13 mouse cellular contexts compared by ENCODE assay signal in the genomic region with DNA sequence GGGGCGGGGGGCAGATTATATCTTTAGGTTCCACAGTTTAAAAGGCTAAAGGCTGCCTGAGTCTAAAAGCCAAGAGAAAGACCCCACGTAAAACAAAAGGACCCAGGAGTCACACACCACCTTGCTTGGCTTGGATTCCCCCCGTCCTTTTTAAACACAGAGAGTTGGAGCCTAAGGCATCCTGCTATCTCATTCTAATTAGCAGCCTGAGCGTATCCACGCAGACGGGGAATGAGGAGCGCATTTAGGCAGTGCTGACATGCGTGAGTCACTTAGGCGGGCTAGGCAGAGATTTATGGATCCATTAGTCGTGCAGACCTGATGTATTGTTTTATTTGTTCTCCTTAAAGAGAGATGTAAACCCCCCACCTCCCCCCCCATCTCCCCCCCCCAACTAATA. TPM values are rescaled to one million over a fixed set of nuclear protein-coding genes. Genes with fewer than 3 reads are reported as not detected.
DNase-seq lines count a peak whose midpoint lies in the region; ATAC-seq lines count a peak whose summit lies in the region.
"Had no signal": no experiment of that assay in that cellular context is flagged by ENCODE, and none has a peak within 500 bp of the region (broad histone marks: within the 10 kb centered on the region; RNA-seq: fewer than 3 reads in every experiment).

No protein-coding gene starts in this region.

- 35% methylated on average over 10 of the region's 10 CpGs for WGBS in intestine, embryonic 16.5 days
- WGBS in intestine, embryonic 15.5 days = 27% methylated on average over 10 of the region's 10 CpGs
- WGBS in hindbrain, embryonic 13.5 days = 29% methylated on average over 10 of the region's 10 CpGs
- 55% methylated on average over 10 of the region's 10 CpGs for WGBS in midbrain, embryonic 13.5 days

- H3K4me2 ChIP-seq in intestine, embryonic 16.5 days (ENCODE audit: low read depth, low read length) = no peak overlapping the region
- no peak overlapping the region for H3K4me2 ChIP-seq in intestine, embryonic 15.5 days (replicated peaks)
- H3K4me2 ChIP-seq in hindbrain, embryonic 13.5 days = no peak overlapping the region
- H3K4me2 ChIP-seq in midbrain, embryonic 13.5 days (replicated peaks) = no peak overlapping the region

- H3K36me3 ChIP-seq in intestine, embryonic 16.5 days (ENCODE audit: control insufficient read depth, insufficient read depth, low read length) = no peaks in the 10 kb centered on the region
- no peaks in the 10 kb centered on the region for H3K36me3 ChIP-seq in intestine, embryonic 15.5 days
- H3K36me3 ChIP-seq in hindbrain, embryonic 13.5 days = no peaks in the 10 kb centered on the region
- no peaks in the 10 kb centered on the region for H3K36me3 ChIP-seq in midbrain, embryonic 13.5 days

- H3K9me3 ChIP-seq in intestine, embryonic 16.5 days (ENCODE audit: control insufficient read depth, low read length) = no peaks in the 10 kb centered on the region
- H3K9me3 ChIP-seq in intestine, embryonic 15.5 days = no peaks in the 10 kb centered on the region
- no peaks in the 10 kb centered on the region for H3K9me3 ChIP-seq in hindbrain, embryonic 13.5 days
- H3K9me3 ChIP-seq in midbrain, embryonic 13.5 days = no peaks in the 10 kb centered on the region

- H3K4me3 ChIP-seq in intestine, embryonic 16.5 days (ENCODE audit: low read length) = no peak overlapping the region
- no peak overlapping the region for H3K4me3 ChIP-seq in intestine, embryonic 15.5 days (replicated peaks)
- H3K4me3 ChIP-seq in hindbrain, embryonic 13.5 days = no peak overlapping the region
- H3K4me3 ChIP-seq in midbrain, embryonic 13.5 days (replicated peaks) = no peak overlapping the region
- H3K4me3 ChIP-seq: myocyte had no signal

- H3K27ac ChIP-seq in intestine, embryonic 16.5 days (ENCODE audit: low read length) = no peak overlapping the region
- no peak overlapping the region for H3K27ac ChIP-seq in intestine, embryonic 15.5 days
- peak overlapping the region; percentile 40; the same call in 1 of the 2 replicates for H3K27ac ChIP-seq in hindbrain, embryonic 13.5 days
- no peak overlapping the region for H3K27ac ChIP-seq in midbrain, embryonic 13.5 days

- H3K9ac ChIP-seq in intestine, embryonic 16.5 days (ENCODE audit: low read depth, low read length) = 0 out of 2 replicates have a peak overlapping the region, but pooled peaks have one; percentile 4
- no peak overlapping the region for H3K9ac ChIP-seq in intestine, embryonic 15.5 days
- H3K9ac ChIP-seq in hindbrain, embryonic 13.5 days = no peak overlapping the region
- no peak overlapping the region for H3K9ac ChIP-seq in midbrain, embryonic 13.5 days (replicated peaks)

- H3K4me1 ChIP-seq in intestine, embryonic 16.5 days (ENCODE audit: control insufficient read depth, insufficient read depth, low read length) = peaks cover 13% of the 10 kb centered on the region
- peaks cover 4% of the 10 kb centered on the region; the same call in 1 of the 2 replicates for H3K4me1 ChIP-seq in intestine, embryonic 15.5 days (replicated peaks)
- peaks cover 16% of the 10 kb centered on the region for H3K4me1 ChIP-seq in hindbrain, embryonic 13.5 days (replicated peaks)
- H3K4me1 ChIP-seq in midbrain, embryonic 13.5 days (replicated peaks) = 0 out of 2 replicates have a peak, but pooled peaks cover 3% of the 10 kb centered on the region

- DNase-seq in embryo, embryonic 10.5 days (ENCODE audit: low spot score) = peak; percentile 44
- no peak for DNase-seq in frontal cortex, postnatal 14 days (ENCODE audit: low spot score in 2 of 2)
- no peak for DNase-seq in frontal cortex, postnatal 36 days (ENCODE audit: low spot score in 2 of 2)
- DNase-seq: adrenal gland, adult 2 months; lung, postnatal 14 days; right cerebral cortex, postnatal 14 days; thymus, postnatal 36 days had no signal

- ATAC-seq in intestine, embryonic 16.5 days = no peak
- ATAC-seq in intestine, embryonic 15.5 days = no peak
- ATAC-seq in hindbrain, embryonic 13.5 days (ENCODE audit: low FRiP score) = peak; percentile 82
- peak; percentile 55; the same call in 1 of the 2 replicates for ATAC-seq in midbrain, embryonic 13.5 days
- no peak for ATAC-seq in megakaryocyte progenitor cell, adult 5-6 weeks (replicated peaks; ENCODE audit: poor library complexity)

- H3K27me3 ChIP-seq in intestine, embryonic 16.5 days (replicated peaks; ENCODE audit: control insufficient read depth, insufficient read depth, low read length) = no peaks in the 10 kb centered on the region
- no peaks in the 10 kb centered on the region for H3K27me3 ChIP-seq in intestine, embryonic 15.5 days (replicated peaks)
- H3K27me3 ChIP-seq in hindbrain, embryonic 13.5 days = no peaks in the 10 kb centered on the region
- no peaks in the 10 kb centered on the region for H3K27me3 ChIP-seq in midbrain, embryonic 13.5 days

RNA-seq across cellular contexts. Expression of a gene that starts 0.9 kb away (rescaled TPM):
- polyA plus RNA-seq in intestine, embryonic 16.5 days (2015; fragmentation: Nextera tagmentation; extraction: Ambion mirVana) = 4.9 and 5.9 TPM in 2 replicates
- polyA plus RNA-seq in intestine, embryonic 15.5 days (2015; fragmentation: Nextera tagmentation; extraction: Ambion mirVana) = 4.9 and 5.0 TPM in 2 replicates
- polyA plus RNA-seq in hindbrain, embryonic 13.5 days (2015; fragmentation: Nextera tagmentation; extraction: Ambion mirVana) = 2.6 and 3.5 TPM in 2 replicates
- 0.81 and 1.4 TPM in 2 replicates for polyA plus RNA-seq in midbrain, embryonic 13.5 days (2015; fragmentation: Nextera tagmentation; extraction: Ambion mirVana)
- not detected in 2 replicates for total RNA-seq in megakaryocyte progenitor cell, adult 5-6 weeks (2015)
- total RNA-seq in megakaryocyte progenitor cell, adult 5-6 weeks (2017) = not detected in 2 replicates
- polyA plus RNA-seq: myocyte had no signal

RNA-seq across cellular contexts. Expression of a gene that starts 56.6 kb away (rescaled TPM):
- polyA plus RNA-seq in intestine, embryonic 16.5 days (2015; fragmentation: Nextera tagmentation; extraction: Ambion mirVana) = 14.6 and 15.7 TPM in 2 replicates
- 16.1 and 16.3 TPM in 2 replicates for polyA plus RNA-seq in intestine, embryonic 15.5 days (2015; fragmentation: Nextera tagmentation; extraction: Ambion mirVana)
- polyA plus RNA-seq in hindbrain, embryonic 13.5 days (2015; fragmentation: Nextera tagmentation; extraction: Ambion mirVana) = 28.1 and 28.5 TPM in 2 replicates
- 30.5 and 32.8 TPM in 2 replicates for polyA plus RNA-seq in midbrain, embryonic 13.5 days (2015; fragmentation: Nextera tagmentation; extraction: Ambion mirVana)
- 20.5 and 25.2 TPM in 2 replicates for total RNA-seq in megakaryocyte progenitor cell, adult 5-6 weeks (2015)
- 22.8 and 32.5 TPM in 2 replicates for total RNA-seq in megakaryocyte progenitor cell, adult 5-6 weeks (2017)

Comparison
In these comparisons a context has a peak if more than half of its experiments do, and no peak if none do; other contexts are left out.
1. ATAC-seq: peak in hindbrain, embryonic 13.5 days (single experiment) and midbrain, embryonic 13.5 days (single experiment); none in intestine, embryonic 16.5 days (single experiment), intestine, embryonic 15.5 days (single experiment) and megakaryocyte progenitor cell, adult 5-6 weeks (single experiment).